Mouse (Mus musculus) heart, embryonic 14.5 days (tissue): ENCODE measurements around the gene Ubr4. TPM values are rescaled to one million over a fixed set of nuclear protein-coding genes. Genes with fewer than 3 reads are reported as not detected.

Experiments used
- ATAC-seq: fragments of 200-750 bp; cut with Nextera tagmentation; 2 replicates; pipeline ENCODE4 v1.8.0; 2017; ENCODE audit warnings: low read depth, moderate TSS enrichment; ENCODE audit not compliant: insufficient number of reproducible peaks, insufficient read depth, low FRiP score
- H3K27ac ChIP-seq, 2 experiments: fragments of 200-500 bp in 1 of 2; fragments of 300-500 bp in 1 of 2; sonication (generic) in 1 of 2; replicated peaks in 1 of 2; 2 replicates each; pipeline ENCODE4 v1.5.1; 2012 to 2014; ENCODE audit warnings: low read depth in 2 of 2, low read length in 2 of 2, control low read depth in 1 of 2, mild to moderate bottlenecking in 1 of 2, mixed read lengths in 1 of 2; ENCODE audit not compliant: control insufficient read depth in 1 of 2, insufficient read depth in 1 of 2
- H3K27me3 ChIP-seq: fragments of 300-500 bp; sonication (generic); 2 replicates; pipeline ENCODE4 v1.6.1; 2014; ENCODE audit warnings: mild to moderate bottlenecking, low read length, control low read depth; ENCODE audit not compliant: control insufficient read depth, insufficient read depth
- H3K36me3 ChIP-seq: fragments of 300-500 bp; sonication (generic); 2 replicates; pipeline ENCODE4 v1.6.1; 2014; ENCODE audit warnings: mild to moderate bottlenecking, control low read depth, low read length, mixed read lengths; ENCODE audit not compliant: control insufficient read depth, insufficient read depth
- H3K4me1 ChIP-seq, 2 experiments: fragments of 200-500 bp in 1 of 2; fragments of 300-500 bp in 1 of 2; sonication (generic) in 1 of 2; 2 replicates each; pipeline ENCODE4 v1.6.1; 2012 to 2014; ENCODE audit warnings: low read length in 2 of 2, control low read depth in 1 of 2, mixed read lengths in 1 of 2; ENCODE audit not compliant: control insufficient read depth in 2 of 2, insufficient read depth in 2 of 2
- H3K4me2 ChIP-seq: fragments of 300-500 bp; sonication (generic); 2 replicates; pipeline ENCODE4 v1.6.1; 2014; ENCODE audit warnings: mild to moderate bottlenecking, low read length
- H3K4me3 ChIP-seq, 2 experiments: fragments of 200-500 bp in 1 of 2; fragments of 300-500 bp in 1 of 2; sonication (generic) in 1 of 2; 2 replicates each; pipeline ENCODE4 v1.5.1; 2012 to 2014; ENCODE audit warnings: low read length in 2 of 2, mild to moderate bottlenecking in 2 of 2, control low read depth in 1 of 2, low read depth in 1 of 2, moderate library complexity in 1 of 2; ENCODE audit not compliant: control insufficient read depth in 1 of 2, insufficient read depth in 1 of 2
- H3K9ac ChIP-seq: fragments of 300-500 bp; sonication (generic); 2 replicates; pipeline ENCODE4 v1.6.1; 2014; ENCODE audit warnings: mild to moderate bottlenecking, low read length
- H3K9me3 ChIP-seq: fragments of 300-500 bp; sonication (generic); 2 replicates; pipeline ENCODE4 v1.6.1; 2016; ENCODE audit warnings: low read length, control low read depth; ENCODE audit not compliant: control insufficient read depth
- WGBS: fragments of 180-500 bp; shearing (Covaris S2); extraction: QIAGEN DNeasy Blood & Tissue Kit; methylation state at CpG from one replicate; pipeline ENCODE4 v1.1.7; 2014; 5-methylcytosine and 5-hydroxymethylcytosine counted together
- polyA plus RNA-seq: library from polyadenylated mRNA; unstranded; fragments of >200 nt; fragmentation: Nextera tagmentation; extraction: Ambion mirVana; gene quantifications from 2 replicates; pipeline ENCODE4 v1.2.1, GENCODE M21; 2014

The Ubr4 gene
- polyA plus RNA-seq, 1 experiment from 2014 or later = 63.8 TPM

DNA sequence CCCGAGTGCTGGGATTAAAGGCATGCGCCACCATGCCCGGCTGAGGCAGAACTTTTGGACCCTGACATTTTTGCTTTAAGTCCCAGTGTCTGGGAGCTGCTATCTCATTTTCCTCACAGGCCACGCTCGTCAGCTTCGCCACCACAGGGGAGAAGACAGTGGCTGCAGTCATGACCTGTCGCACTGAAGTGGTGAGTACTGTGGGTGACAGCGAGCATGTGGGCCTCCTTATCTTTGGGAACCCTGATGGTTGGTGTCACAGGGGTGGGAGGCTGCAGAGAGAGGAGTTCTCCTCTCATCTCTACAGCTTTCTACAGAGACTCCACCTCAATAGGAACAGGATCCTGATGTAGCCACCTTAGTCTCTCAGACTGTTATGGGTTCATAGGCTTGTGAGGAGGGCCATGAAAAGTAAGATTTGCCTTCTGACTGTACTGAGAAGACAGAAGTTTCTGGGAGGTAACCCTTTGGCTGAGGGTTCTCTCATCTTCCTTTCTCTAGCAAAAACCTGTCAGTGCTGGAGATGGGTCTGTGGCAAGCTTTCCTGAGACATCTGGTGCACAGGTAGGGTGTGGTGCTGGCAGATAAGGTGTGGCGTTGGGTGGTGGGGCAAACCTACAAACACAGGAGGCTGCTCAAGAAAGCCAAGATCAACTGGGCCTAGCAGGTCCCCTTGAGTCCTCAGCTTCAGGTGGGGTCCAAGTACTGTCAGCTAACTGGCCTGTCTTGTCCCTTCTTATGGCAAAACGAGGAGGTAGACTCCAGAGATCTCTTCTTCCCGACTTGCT, 8.5 kb downstream of the Ubr4 start:
- no peak overlapping the region for H3K27ac ChIP-seq
- 78% methylated on average over 11 of the region's 11 CpGs for WGBS
- no peak overlapping the region for H3K9ac ChIP-seq
- H3K4me1 ChIP-seq = no peaks in the 10 kb centered on the region
- peaks cover 97% of the 10 kb centered on the region for H3K36me3 ChIP-seq
- H3K27me3 ChIP-seq = no peaks in the 10 kb centered on the region
- no peaks in the 10 kb centered on the region for H3K9me3 ChIP-seq
- no peak overlapping the region for H3K4me2 ChIP-seq
- ATAC-seq = no peak
- no peak overlapping the region for H3K4me3 ChIP-seq

DNA sequence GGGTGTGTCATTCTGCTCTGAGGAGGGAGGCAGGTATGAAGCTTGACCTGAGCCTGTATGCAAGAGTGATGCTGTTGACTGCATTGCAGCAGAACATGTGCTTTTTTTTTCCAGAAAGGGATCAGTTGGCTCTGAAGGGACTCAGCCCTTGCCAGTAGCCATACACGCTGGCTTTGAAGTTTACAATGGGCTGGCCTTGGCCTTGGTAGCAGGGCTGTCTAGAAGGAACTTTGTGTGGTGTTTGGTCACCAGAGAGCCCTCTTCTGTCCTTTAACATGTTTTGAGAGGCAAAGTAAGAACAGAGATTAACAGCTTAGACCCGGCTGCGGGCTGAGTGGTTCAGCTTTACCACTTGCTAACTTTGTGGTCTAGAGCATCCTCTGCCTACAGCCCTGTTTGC, 14.9 kb downstream of the Ubr4 start:
- Histone ChIP-seq H3K4me3 (no peak overlapping the region), H3K9ac (no peak overlapping the region), H3K27ac (no peak overlapping the region), H3K27me3 (no peaks in the 10 kb centered on the region), H3K9me3 (no peaks in the 10 kb centered on the region), H3K36me3 (peaks cover 96% of the 10 kb centered on the region), H3K4me1 (no peaks in the 10 kb centered on the region), H3K4me2 (no peak overlapping the region)
- 90% methylated on average over 3 of the region's 3 CpGs for WGBS
- ATAC-seq = no peak

DNA sequence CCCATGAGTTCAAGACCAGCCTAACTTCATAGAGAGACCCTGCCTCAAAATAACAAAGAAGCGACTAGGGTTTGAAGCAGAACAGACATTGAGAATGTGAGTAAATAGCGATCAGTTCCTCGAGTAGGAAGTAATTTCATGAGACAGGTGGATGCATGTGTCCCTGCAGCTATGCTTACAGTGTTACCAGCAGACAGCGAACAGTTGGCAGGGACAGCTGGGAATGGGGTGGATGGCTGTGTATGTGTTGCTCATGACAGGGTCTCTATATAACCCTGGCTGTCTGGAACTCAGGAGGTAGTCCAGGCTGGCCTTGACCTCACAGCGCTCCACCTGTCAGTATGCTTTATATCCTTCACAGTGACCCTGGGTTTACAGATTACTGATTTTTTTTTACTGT, 15.6 kb downstream of the Ubr4 start:
- no peaks in the 10 kb centered on the region for H3K27me3 ChIP-seq
- no peak overlapping the region for H3K27ac ChIP-seq
- no peak overlapping the region for H3K4me3 ChIP-seq
- no peak for ATAC-seq
- H3K4me2 ChIP-seq = no peak overlapping the region
- H3K9ac ChIP-seq = no peak overlapping the region
- H3K4me1 ChIP-seq = no peaks in the 10 kb centered on the region
- no peaks in the 10 kb centered on the region for H3K9me3 ChIP-seq
- 95% methylated on average over 5 of the region's 5 CpGs for WGBS
- H3K36me3 ChIP-seq = peaks cover 97% of the 10 kb centered on the region

DNA sequence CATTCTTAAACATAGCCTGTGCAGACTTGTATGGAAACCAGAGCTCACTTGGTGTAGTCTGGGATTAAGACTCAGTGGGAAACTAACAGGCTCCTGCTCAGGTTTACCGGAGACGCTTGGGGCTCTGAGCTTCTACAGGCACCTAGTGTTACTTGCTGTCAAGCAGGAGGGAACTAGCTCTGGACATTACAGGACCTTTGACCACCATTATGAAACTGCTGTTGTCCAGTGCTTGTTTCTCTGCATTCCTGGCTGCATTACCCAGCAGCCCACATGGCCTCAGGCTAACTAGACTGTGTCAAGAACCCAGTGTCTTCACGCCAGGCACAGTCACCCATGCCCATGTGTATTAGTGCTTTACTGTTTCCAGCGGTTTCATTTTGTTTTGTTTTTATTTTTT, 20.7 kb downstream of the Ubr4 start:
- no peak for ATAC-seq
- Histone ChIP-seq H3K9me3 (no peaks in the 10 kb centered on the region), H3K4me3 (no peak overlapping the region), H3K36me3 (peaks cover 97% of the 10 kb centered on the region), H3K4me1 (no peaks in the 10 kb centered on the region), H3K27me3 (no peaks in the 10 kb centered on the region), H3K27ac (no peak overlapping the region), H3K9ac (no peak overlapping the region), H3K4me2 (no peak overlapping the region)
- 93% methylated on average over 4 of the region's 4 CpGs for WGBS

DNA sequence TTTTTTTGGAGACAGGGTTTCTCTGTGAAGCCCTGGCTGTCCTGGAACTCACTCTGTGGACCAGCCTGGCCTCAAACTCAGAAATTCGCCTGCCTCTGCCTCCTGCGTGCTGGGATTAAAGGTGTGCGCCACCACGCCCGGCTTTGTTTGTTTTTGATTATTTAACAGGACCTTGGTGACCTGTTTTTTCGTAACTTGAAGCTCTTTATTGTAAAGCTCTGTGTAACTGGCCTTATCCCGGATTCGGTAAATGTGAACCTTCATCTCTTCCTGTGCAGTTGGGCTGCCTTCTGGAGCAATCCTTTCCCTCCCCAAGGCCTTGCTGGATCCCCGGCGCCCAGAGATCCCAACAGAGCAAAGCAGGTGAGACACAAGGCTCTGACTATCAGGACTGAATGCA, 21.1 kb downstream of the Ubr4 start:
- Histone ChIP-seq H3K9me3 (no peaks in the 10 kb centered on the region), H3K9ac (no peak overlapping the region), H3K4me3 (no peak overlapping the region), H3K27ac (no peak overlapping the region), H3K4me2 (no peak overlapping the region), H3K4me1 (no peaks in the 10 kb centered on the region), H3K36me3 (peaks cover 94% of the 10 kb centered on the region), H3K27me3 (no peaks in the 10 kb centered on the region)
- no peak for ATAC-seq
- 89% methylated on average over 10 of the region's 10 CpGs for WGBS

DNA sequence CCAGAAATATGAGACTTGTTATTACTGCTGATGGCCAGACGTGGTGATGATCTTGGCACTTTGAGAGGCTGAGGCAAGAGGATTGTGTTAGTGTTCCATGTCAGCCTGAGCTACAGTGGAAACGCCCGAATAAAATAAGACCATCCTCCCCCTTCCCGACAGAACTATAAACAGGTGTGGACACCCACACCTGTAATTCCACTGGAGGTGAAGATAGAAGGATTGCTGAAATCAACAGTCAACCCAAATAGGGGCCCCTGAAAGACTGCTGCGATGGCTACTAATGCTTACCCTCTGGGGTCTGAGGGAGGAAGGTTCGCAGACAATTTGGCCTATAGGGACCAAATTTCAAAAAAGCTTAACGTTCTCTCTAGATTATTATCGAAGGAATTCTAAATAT, 27.3 kb downstream of the Ubr4 start:
- Histone ChIP-seq H3K27ac (peak overlapping the region in 1 of 2 experiments; percentile 81; a peak in 2 of 4 replicates), H3K4me2 (peak overlapping the region; percentile 71), H3K9ac (peak overlapping the region; percentile 88), H3K4me3 (peak overlapping the region; percentile 60 to 63), H3K36me3 (peaks cover 34% of the 10 kb centered on the region), H3K4me1 (peaks cover 6 to 21% of the 10 kb centered on the region in 2 experiments), H3K9me3 (no peaks in the 10 kb centered on the region), H3K27me3 (no peaks in the 10 kb centered on the region)
- ATAC-seq = no peak
- 12% methylated on average over 8 of the region's 8 CpGs for WGBS

DNA sequence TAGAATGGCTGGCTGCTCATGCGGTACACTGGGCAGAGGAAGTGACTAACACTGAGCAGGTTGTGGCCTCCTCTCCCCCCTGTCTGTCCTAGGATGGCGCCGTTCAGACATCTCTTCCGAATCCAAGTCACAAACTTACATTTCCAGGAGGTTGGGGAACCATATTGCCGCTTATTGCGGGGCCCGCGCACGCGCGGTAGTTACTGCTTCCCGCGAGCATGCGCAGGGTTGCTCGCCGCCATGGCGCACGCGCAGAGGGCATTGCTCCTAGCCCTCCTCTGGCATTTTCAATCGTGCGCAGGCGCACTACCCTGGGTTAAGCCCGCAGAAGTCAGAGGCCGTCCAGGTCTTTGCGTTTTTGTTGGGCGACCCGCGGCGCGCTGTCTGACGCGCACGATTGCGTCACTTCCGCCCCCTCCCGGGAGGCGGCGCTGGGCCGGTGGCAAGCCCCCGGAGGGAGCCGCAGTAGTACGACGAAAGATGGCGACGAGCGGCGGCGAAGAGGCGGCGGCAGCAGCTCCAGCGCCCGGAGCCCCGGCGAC, 27.9 kb downstream of the Ubr4 start:
- WGBS = under 1% methylated on average over 52 of the region's 54 CpGs
- Histone ChIP-seq H3K4me3 (peak overlapping the region; percentile 63 to 76), H3K9ac (peak overlapping the region; percentile 88), H3K27ac (peak overlapping the region; percentile 73 to 81), H3K4me1 (peaks cover 6 to 21% of the 10 kb centered on the region in 2 experiments), H3K4me2 (peak overlapping the region; percentile 71), H3K36me3 (peaks cover 29% of the 10 kb centered on the region), H3K9me3 (no peaks in the 10 kb centered on the region), H3K27me3 (no peaks in the 10 kb centered on the region)
- ATAC-seq = peak; percentile 97
